Mouse (Mus musculus) testis, postnatal 14 days (tissue): ENCODE results near the gene Efna5.

Experiments
- DNase-seq: peaks from one replicate; pipeline ENCODE4 v3.0.0; 2021; ENCODE audit warnings: low spot score

The Efna5 gene

DNA sequence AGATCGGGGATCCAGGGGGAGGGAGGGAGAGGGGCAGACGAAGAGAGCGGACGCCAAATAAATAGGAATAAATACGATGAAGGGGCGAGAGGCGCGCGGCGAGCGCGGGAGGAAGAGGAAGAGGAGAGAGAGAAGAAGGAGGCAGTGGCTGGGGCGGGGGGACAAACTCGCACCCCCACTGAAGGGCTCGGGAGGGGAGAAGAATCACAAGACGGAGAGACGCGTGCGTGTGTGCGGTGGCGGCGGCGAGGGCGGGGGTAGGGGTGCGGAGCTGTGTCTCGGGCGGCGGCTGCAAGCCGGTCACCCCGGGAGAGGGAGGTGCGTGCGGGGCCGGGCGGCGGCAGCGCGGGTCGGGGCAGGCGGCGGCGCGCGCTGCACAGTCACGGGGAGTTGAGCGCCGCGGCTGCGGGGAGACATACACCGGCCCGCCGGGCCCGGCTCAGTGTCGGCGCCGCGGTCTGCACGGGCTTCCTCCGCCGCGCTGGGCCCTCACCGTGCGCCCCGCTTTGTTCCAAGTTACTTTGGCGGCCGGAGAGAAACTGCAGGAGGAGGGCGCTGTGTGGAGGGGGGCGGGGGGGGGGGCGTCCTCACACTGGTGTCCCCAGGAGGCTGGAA is at the start of gene Efna5:
Efna5 (minus strand) TSS at position 142 of the 615 bp plus-strand sequence.
- DNase-seq = peak; percentile 13

DNA sequence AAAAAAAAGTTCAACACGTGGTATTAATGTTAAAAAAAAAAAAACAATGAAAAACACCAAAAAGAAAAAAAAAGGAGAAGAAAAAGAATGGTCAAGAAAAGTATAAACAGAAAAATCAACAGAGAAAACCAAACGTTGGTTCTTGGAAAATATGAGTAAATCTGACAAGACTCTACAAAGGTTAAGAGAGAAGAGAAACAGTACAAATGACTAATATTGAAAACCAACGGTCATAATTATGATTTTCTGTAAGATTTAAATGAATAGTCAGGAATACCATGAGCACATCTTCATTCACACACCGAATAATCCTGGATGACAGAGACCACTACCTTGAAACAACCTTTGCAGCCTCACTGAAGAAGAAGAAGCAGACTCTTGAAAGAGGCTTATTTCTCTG is 34.2 kb upstream of the Efna5 start:
- DNase-seq = no peak

DNA sequence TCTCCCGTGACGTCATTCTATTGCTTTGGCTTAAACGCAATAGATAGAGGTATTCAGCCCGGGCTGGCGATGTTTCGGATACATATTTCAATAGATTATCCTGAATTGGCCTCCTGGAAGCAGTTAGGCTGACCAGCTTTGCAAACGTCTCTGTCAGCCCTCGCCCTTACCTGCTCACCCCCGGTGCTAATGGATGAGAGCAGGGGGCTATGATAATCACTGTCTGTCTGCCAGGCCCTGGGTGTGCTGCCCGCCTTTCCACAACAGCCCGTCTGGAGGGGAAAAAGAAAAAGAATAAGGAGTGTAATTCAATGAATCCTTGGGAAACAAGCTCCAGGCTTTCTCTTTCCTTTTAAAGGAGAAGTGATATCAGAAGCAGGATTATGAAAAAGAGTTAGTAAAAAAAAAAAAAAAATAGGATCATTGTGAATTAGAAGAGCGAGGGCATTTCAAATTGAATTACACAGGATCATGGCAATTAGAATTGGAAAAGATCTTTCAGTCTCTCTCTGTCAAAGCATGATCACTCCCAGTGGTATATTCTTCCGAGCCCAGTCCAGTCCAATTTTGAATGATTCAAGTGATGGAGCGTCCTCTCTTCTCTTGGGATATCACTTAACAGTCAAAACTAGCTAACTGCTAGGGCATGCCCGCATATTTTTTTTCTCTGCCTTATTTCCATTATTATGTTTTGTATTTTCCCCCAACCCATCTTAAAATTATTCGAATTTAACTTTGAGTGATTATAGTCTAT is 24.8 kb upstream of the Efna5 start:
- DNase-seq = no peak

DNA sequence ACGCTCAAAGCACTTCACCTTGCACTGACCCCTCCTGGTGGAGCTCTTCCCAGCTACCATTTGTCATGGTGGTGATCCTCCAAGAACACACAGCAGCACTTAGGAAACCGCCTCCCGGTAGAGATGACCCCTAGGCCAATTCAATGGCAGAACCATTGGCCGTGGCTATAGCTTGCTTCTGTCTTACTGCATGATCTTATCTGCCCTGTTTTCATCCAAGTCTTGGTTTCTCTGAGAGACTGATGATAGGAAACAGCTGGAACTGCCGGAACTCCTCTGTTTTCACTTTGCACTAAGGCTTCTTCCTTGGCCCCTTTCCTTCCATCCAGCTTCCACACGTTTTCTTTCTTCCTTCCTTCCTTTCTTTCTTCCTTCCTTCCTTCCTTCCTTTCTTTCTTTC is 17.9 kb upstream of the Efna5 start:
- no peak for DNase-seq

DNA sequence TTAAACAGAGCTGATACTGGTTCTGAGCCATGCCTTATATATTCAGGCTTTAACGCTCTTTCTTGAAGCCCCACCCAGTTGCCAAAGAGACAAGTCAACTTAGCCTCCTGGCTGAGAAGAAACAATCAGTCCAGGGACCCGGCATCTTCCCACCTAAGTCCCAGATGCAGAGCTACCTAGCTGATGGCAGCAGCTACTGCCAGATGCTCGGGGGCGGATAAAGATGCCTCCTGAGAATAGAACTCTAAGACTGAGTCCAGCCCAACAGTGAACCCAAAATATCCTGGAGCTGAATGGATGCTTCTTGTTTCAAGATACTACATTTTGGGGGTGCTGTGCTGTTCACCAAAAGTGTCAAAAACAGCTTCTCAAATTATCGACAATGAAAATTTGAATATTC is 8.9 kb upstream of the Efna5 start:
- DNase-seq = no peak

DNA sequence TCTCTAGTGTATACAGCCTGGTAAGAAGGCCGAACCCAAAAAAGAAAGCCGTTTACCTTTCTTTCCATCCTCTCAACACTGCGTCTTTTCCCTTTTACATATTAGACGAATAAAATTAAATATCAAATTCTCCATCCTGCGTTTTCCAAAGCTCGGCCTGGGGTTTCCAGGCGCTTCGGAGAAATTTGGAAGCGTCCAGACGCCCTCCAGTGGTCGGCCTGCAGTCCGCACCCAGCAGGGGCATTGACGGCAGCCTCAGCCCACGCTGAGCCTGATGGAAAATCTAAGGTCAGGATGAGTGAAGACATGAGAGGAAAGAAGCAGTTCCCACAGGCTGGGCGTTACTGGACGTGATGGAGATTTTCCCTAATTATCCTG is 3.0 kb upstream of the Efna5 start:
- peak; percentile 66 for DNase-seq

DNA sequence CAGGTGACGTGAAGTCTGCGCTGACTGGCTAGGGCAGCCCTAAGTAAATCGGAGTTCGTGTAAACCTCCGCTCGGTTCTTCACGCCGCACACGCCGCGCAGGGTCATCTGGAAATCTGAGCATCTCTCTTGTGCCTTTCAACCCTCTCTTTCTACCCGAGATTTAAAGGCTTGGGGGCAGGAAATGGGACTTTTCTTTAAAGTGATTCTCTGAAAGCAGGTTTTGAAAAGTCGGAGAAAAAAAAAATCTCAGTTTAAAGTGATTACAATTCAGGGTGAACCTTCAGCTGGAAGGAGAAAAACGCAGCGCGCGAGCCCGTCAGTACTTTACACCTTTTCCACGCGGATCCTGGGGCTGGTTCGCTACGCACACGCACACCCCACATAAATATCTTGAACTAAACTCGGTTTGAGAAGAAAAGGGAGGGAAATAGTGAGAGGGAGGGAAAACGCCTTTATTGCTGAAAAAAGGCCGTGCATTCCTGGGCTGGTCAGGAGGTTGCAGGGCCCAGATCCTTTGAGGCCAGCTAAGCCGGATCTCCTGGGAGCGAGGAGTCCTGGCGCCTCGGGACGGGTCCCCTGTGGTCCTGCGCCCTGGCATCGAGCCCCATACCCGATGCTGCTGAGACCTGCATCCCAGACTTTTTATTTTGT is 2.5 kb upstream of the Efna5 start:
- peak; percentile 19 for DNase-seq

DNA sequence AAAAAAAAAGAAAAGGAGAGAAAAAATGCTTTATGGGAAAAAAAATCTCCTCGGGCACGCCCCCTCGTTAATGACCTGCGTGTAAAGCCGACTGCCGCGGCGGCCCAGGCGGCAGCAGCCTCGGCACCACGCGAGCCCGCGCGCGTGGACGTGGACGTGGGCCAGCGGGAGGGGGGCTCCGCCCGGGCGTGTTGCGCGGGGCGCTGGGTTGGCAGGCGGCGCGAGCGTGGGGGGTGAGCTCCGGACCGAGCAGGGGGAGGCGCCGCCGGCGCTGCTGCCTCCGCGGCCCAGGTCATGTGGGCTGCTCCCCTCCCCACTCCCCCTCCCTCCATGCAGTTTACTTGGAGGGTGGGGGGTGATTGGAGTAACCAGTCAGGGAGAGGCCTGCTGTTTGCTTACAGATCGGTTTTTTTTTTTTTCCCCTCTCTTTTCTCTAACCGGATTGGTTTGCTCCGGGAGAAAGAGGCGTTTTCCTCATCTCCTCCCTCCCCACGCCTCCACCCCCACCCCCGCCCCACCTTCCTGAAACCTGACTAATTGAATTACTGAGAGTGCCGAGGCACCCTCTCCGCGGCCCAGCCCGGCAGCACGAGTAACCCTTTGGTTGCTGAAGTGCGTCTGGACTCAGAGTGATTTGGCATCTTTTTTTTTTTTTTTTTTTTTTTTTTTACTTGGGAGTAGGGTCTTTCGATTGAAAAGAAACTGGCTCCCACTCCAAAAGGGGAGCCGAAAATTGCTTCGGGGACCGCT is 1.8 kb upstream of the Efna5 start:
- peak; percentile 83 for DNase-seq

DNA sequence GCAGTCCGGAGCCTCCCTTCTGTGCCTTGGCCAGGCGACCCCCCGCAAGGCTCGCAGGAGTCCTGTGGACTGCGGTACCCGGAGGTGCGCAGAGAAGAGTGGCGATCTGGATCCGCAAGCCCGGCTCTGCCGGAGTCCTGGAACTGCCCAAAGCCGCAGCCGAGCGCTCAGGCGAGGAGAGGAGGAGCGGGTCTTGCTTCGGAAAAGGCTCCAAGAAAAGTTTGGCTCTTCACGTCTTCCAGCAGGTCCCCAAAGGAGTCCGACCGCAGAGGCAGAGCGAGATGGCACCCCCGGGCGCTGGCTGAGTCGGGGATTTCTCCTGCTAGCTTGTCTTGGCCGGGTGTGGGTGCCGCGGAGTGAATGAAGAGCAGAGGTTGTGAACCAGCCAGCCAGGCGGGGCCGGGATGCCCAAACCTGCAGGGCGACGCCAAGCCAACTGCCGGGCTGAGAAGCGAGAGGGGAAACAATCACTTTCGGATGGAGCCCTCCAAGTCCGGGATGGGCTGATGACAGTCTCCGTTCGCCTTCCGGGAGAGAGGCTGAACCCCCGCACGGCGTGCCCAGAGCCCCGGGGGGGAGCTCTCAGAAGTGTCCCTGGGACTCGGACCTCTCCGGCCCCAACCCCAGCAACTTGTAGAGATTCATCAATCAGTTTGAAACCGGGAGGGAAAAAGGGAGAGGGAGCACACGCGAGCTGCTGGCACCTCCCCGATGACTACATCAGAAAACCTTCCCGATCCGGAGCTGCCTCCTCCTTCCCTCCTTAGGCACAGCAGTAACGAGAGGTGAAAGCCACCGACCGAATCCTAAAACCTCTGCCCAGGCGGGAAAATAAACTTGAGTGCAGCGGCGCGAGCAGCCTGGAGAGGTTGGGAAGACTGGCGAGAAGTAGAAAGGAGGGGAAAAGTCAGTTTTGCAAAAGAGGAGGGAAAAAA is 941 bp upstream of the Efna5 start:
- peak; percentile 39 for DNase-seq

DNA sequence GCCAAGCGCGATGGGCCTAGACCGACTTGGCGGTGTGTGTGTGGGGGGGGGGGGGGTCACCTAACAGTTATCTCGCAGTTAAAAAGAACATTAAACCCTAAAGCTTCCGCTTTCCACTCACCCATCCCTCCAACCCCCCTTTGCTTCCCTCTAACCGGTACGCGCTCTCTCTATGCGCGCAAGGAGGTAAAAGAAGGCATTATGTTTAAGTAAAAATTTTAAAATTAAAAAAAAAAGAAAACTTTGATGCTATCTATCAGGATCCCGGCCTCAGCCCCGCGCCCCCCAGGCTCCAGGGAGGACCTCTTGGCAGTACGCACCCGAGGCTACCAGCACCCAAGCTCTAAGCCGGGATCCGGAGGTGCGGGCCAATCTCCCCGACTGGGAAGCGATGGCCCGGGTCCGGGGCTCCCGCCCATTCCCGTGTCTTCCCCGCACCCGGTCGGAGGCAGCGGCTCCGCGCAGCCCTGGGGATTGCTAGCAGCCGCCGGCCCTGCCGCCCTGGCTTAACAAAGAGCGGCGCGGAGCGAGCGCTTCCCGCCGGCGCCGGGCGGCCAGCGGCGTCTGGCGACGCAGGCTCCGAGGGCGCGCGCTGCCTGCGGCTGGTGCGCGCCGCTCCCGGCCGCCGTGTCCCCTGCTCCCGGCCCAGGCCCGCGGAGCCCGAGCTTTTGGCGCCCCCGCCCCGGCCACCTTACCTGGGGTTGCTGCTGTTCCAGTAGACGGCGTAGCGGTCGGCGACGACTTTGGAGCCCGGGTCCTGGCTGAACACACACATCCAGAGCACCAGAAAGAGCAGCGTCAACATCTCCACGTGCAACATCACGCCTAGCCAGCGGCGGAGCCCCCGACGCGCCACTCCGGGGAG is 574 bp downstream of the Efna5 start:
- peak; percentile 19 for DNase-seq

DNA sequence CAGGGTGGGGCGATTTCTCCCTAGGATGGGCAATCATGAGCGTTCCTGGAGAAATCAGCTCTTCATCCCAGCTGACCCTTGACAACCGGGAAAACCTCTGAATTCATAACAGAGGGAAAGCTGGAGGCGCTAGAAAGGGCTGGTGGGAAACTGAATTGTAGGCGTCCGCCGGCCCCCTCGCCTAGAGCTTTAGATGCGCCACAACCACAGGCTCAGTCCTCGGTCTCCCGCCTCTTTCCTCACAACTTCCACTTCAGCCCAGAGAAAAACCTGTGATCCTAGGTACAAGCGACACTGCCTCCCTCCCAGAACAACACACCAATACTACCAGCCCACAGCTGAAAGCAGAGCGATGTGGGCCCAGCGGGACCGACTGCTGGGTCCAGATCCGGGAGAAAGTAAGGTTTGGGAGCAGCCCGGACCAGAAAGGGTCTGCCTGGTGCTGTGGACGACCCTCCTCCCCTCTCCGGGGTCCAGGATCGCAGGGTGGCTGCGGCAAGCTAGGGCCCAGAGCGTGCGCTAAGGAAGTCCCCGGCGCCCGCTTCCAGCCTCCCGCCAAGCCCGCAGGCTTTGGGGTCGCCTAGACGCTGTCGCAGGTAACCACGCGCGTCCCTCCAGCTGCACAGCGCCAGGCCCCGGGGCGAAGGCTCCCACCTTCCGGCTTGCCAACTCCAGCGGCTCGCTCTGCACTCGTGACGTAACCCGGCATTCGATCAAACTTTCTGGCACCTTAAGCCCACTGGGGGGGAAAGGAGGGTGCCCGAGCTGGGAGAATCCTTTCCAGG is 1.4 kb downstream of the Efna5 start:
- peak; percentile 19 for DNase-seq

DNA sequence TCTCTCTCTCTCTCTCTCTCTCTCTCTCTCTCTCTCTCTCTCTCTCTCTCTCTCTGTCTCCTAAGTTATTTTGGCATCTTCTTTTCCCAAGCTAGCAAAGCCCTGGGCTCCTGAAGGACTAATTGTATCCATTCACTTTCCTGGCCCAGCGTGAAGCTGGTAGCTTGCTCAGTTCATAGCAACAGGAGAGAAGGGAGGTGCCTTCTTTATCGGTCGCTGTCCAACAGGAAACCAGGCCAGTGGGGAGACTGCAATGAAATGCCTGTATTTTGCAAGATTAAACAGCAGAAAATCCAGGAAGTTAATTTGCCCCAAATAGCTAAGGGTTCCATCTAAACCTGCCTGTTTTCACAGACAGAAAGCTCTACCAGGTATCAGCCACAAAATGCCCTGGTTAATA is 5.4 kb downstream of the Efna5 start:
- DNase-seq = no peak

DNA sequence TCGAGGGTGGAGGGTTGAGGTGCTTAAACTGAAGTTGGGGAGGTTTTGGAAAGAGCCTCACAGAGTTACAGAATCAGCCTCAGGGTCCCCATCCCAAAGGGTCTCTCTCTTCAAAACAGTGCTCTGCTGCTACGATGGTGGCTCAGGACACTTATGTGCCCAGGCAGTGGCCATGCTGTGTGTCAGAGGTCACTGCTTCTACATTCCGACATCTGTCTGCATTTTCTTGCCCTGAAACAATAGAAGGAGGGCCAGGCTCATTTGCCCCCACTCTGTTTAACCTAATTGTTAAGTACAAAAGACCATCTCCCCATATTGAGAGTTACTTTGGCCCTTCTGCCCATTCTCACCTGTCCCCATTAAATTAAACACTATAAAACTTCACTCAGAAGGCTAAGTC is 9.2 kb downstream of the Efna5 start:
- no peak for DNase-seq

DNA sequence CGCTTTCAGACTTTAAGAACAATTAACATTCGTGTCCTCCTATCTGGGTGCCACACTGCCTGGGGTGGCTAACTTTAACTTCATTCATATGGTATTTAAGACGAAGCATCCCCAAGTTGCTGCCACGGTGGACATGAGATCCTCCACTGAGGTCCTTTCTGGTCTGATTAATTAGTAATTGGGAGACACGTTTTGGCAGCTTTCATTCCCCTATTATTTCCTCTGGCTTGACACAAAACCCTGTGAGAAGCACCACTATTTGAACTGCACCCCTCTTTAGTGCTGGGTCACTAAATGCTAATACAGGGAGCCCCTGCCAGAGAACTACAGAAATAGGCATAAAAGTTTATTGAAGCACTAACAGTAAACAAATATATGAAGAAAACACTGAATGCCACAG is 9.9 kb downstream of the Efna5 start:
- no peak for DNase-seq

DNA sequence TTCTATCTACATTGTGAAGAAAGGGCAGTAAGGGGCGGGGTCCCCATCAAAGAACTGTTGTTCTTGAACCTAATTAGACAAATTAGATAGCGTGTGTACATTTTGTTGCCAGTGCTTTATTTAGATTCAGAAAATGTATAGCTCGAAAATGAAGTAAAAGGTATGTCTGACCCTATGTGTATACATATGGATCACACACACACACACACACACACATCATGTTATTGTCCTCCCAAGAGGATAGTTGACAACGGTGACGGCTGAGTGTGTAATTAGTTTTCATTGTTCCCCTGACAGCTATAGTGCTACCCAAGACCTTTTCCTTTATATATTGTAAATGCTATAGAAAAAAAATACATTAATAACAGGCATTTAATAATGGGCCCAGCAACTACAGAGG is 10.7 kb downstream of the Efna5 start:
- DNase-seq = no peak

DNA sequence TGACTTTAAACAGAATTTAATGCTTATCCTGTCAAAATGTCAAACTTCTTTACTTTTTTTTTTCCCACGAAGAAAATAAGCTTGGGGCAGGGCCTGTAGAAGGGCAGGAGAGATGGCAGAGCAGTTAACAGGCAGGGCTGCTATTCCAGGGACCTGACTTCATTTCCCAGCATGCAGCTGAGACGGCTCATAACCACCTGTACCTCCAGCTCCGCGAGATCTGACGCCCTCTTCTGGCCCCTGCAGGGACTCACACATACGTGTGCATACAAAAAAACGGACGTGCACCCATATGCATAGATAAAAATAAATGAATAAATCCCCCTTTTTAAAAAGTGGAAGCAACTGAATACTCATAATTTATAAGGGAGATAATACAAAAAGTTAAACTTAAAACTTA is 16.2 kb downstream of the Efna5 start:
- DNase-seq = no peak

DNA sequence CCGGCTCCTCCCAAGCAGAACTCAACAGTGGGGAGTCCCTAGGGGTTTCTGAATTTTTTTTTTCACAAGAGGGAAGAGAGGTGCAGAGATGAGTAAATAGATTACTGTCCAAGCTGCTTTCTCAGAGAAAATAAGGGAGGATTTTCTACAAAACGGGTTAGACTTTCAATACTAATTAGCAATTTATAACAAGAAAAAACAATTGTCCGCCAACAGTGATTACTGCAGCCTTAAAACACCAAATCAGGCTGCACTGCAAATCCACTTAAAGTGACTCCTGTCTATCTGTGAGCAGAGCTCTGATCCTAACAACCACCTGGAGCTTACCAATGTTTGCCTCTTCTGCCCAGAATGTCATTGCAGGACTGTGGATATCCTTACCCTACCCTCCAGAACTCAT is 18.1 kb downstream of the Efna5 start:
- no peak for DNase-seq

DNA sequence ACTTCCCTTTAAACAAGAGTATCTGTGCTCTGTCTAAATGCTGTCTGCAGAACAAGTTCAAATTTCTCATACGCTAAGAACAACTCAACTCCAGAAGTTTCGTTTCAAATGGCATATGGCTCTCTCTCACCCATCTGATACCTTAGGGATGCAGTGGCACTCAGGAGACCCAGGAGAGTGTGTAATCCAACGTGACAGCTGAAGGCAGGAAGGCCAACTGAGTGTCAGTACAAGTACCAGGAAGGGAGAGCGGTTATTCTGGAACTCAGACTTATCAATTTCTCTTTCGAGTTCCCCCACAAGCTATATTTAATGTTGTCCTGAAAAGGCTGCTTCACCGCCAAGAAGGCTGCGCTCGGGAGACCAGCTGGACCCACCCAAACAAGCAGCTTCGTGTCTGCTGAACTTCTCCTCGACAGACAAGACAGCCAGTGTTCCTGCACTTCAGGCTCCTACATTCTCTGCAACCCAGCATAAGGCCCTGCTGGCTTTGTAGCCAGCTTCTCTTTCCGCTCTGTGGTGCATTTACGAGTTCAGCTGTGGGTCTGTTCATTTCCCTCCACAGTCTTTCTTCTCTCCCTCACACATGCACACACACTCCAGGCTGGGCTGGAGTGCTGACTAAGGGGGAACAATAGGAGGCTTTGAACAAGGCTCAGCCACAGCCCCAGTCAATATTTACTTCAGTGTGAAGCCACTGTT is 18.7 kb downstream of the Efna5 start:
- DNase-seq = no peak

DNA sequence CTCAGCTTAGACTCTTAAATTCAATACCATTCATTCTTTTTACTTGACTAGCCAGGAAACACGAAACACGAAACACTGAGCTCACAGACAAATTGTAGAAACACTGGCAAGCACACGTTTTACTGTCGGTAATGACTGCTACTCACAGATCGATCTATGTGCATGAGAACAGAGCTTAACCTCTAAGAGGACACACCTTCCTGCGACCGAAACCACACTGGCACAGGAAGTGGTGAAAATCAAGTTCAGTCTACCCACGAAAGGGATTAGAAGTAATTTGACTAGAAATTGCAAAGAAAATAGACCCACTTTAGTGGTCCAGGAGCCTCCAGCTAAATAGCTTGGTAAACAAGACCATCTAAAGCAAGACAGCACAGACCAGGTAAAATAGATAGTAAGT is 23.8 kb downstream of the Efna5 start:
- no peak for DNase-seq
